Mouse (Mus musculus) kidney, postnatal 36 days (tissue): Measurements from ENCODE around the gene Itpripl1.
"Not testable (repeated sequence)": the region's sequence is repeated elsewhere in the genome, so short reads cannot be mapped to it uniquely, and the experiment has no call there.

ENCODE experiments used
- DNase-seq, 2 experiments: peaks; one replicate each; pipeline ENCODE4 v3.0.0; 2021 to 2022; ENCODE audit warnings: mixed read lengths in 2 of 2

The Itpripl1 gene

GRCm38 (mm10) chr2:127143158-127144063 is at the start of gene Itpripl1:
Itpripl1 (minus strand) TSS chr2:127143442.
- peak; percentile 94 for DNase-seq

DNA sequence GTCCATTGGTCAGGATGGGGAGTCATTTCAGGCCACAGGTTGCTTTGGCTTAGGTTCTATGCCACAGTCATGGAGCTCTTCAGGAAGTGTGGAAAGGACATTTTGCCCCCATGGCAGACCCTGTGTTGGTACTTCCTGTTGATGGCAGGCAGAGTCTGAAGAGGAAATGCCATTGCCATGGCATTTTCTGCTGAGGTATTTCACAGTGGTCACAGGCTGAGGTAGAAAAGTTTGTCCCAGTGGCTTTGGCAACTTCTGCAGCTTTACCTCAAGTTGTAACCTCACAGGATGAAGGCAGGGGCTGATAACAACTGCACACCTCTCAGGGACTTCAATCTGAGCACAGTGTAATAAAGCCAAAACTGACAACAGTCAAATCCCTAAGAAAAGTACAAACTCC is 46.3 kb upstream of the Itpripl1 start:
- no peak for DNase-seq

DNA sequence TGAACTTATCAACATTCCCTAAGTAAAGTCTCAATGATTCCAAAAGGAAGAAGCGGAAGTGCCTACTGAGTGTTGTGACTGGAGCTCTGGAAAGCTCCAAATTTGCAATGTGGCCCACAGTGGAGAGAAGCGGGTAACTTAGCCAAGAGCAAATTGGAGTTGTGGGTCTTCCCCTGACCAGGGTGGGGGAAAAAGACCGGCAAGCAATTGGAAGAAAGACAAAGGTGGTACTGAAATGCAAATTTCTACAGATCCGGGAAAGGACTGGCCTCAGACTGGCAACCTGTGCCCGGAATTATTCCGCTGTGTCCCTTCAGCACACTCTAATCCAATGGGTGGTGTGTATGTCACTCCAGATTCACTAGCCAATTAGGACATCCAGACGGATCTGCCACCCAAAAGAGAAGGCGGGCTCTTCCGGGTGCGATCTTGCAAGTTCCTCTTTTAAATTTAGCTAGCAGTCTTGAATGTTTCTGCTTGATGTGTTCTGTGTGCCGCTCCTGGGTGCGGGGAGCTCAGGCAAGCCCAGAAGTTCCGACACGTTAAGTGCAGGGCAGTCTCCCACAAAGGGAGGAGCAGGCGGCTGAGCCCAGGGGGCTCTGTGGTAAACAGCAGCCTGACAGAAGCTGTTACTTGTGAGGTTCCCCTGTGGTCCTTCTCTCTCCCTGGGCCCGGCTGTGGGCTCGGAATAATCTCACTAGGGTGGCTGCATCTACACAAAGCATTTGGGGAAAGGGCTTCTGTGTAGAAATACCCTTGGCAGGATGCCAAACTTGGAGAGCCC is 39.5 kb upstream of the Itpripl1 start:
- peak; percentile 84 to 93 for DNase-seq

- peak; percentile 38 to 44 for DNase-seq
Measured at GRCm38 (mm10) chr2:127166261-127166660, 23.0 kb upstream of the Itpripl1 start.

GRCm38 (mm10) chr2:127165675-127166074 is 22.4 kb upstream of the Itpripl1 start:
- DNase-seq: no peak

- DNase-seq: no peak
Measured at GRCm38 (mm10) chr2:127145699-127146098, 2.5 kb upstream of the Itpripl1 start.

GRCm38 (mm10) chr2:127142577-127143157 is 575 bp downstream of the Itpripl1 start:
- DNase-seq: no peak

DNA sequence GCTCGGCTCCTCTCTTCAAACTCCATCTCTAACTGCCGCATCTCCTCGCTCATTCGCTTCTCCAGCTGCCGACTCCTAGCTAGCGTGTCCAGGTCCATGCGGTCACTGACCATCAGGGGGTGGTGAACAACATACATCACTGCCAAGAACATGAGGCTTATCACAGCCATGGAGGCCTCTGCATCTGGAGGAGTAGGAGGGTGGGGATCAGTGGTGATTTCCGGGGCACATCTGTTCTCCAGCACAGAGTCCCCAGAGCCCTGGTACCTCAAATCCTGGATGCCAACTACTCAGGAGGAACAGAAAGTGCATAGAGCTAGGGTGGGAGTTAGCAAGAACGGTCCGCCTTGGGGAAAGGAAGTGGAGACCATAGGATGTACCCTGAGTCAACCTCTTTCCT is 1.2 kb downstream of the Itpripl1 start:
- DNase-seq: no peak

GRCm38 (mm10) chr2:127140011-127140410 is 3.2 kb downstream of the Itpripl1 start:
- DNase-seq: no peak

DNA sequence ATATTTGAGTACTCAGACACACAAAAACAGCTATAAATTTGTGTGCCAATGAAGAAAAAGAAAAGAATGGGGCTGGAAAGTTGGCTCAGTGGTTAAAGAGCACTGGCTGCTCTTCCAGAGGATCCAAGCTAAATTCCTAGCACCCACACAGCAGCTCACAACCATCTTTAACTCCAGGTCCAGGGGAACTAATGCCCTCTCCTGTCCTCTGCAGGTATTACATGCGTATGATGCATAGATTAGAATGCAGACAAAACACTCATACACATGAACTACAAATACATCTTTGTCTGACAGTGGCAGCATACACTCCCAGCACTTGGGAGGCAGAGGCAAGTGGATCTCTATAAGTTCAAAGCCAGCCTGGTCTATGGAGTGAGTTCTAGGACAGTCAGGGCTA is 3.6 kb downstream of the Itpripl1 start:
- DNase-seq: no peak

DNA sequence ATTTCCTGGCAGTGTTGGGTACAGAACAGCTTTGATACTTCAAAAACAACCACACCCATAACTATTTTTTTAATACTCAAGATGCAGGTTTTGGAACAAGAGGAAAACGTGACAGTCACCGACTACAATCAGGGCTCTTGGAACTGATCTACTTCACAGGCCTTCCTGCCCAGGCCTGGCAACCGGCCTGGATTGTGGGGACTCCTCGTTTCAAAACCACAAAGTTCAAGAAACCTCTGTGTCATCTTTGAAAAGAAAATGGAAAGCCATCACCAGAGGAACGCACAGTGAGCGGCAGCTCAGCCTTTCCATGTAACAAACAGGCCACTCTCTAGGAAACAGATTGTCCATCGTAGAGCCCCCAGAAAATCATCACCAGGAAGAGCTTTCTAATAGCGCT is 4.1 kb downstream of the Itpripl1 start:
- DNase-seq: peak in 1 of 2 experiments; percentile 34

- peak; percentile 22 to 57 for DNase-seq
Measured at GRCm38 (mm10) chr2:127138449-127138848, 4.8 kb downstream of the Itpripl1 start.

DNA sequence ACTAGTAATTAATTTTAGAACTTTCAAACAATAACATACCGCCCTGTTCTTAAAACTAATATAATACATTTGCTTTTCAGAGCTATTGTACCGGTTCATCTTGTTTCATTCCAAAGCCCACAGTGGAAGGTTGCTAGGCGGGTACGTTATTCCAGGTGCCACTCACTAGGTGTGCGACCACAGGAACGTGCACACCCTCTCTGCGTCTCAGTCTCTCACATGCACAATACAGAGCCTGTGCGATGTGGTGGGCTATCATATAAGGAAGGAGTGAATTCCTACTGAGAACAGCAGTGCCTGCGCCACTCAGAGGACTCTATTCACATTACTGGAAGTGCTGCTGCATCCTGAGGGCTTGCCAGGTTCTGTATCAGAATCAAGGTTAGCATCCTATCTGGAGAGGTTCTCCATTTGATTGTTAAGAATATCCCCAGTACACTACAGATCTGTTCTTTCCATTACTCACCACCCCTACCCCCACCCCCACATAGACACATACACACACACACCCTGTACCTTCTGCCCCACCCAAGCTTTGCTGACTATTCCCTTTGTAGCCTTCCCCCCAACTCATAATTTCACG is 5.3 kb downstream of the Itpripl1 start:
- no peak for DNase-seq

GRCm38 (mm10) chr2:127136979-127137378 is 6.3 kb downstream of the Itpripl1 start:
- DNase-seq: peak; percentile 19 to 67

DNA sequence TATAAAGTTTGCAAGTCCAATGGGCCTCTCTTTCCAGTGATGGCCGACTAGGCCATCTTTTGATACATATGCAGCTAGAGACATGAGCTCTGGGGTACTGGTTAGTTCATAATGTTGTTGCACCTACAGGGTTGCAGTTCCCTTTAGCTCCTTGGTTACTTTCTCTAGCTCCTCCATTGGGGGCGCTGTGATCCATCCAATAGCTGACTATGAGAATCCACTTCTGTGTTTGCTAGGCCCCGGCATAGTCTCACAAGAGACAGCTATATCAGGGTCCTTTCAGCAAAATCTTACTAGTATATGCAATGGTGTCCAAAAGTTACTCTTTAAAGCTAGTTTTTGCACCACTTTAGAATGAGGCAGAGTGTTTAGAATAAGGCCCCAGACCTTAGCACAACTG is 8.0 kb downstream of the Itpripl1 start:
- not testable (repeated sequence) for DNase-seq

DNA sequence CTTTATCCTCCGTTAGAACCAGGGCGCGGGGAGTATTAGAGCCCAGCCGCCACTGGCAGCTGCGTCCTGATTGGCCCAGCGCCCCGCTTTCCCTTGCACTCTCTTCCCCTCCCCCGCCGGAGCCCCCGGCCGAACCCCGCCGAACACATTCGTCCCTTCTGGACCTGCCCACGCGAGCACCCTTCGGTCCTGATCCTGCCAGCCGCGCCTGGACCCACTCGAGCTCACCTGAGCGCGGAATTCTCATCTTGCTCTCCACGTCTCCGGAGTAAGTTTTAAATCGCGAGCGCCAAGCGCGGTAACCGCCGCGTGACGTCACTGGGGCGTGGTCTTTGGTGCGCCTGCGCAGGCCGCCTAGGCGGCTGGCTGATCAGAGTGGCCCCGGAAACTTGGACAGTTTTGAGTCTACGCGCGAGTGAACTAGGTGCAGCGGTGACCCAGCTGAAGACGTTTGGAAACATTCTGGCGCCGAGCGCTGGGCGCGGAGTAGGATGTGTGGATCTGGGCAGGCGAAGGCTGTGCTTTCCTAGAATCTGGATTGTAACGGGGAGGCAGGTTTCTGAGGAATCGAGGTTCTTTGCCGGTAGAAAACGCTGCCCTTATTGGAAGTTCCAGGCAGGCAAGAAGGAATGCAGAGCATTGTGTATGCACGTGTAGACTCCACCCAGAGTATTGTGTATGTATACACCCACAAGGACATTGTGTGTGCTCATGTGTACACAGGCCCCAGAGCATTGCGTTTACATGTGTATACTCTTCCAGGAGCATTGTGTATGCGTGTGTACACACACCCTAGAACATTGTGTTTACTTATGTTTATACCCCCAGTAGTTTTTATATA is 9.4 kb downstream of the Itpripl1 start, which contains the start of gene Ncaph:
Ncaph (minus strand) TSS at position 334 of the 841 bp plus-strand sequence.
- DNase-seq: peak; percentile 91 to 97

DNA sequence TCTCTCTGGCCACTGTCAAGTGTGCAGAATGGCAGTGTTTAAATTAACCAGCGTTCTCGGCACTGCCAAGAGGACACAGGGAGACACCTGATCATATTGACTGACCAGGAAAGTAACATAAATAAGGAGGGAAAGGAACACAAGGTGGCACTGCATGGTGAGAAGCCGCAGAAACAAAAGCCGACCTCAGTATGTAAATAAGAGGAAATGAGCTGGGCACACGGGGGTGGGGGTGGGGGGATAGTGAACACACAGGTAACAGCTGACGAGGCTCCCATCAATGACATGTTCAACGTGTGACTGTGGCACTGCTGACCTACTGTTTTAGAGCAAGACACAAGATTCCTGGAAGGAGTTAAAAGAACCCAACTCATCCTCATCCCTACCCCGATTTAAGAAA is 11.9 kb downstream of the Itpripl1 start:
- no peak for DNase-seq

DNA sequence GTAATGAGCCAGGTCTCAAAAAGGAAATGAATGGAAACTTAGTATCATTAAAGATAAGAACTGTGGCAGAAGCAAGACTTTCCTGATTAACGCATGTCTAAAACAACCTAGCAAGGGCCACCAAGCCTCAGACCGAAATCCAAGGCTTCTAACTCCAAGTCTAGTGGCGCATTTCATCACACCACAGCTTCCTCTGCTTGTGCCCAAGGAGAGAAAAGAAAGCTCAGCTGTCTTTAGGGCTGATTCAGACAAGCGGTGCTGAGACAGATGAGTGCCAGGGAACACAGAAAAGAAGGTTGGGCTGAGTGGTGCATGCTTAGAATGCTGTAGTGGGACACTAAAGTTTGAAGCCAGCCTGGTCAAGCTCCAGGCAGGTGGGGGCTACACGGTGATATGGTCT is 14.3 kb downstream of the Itpripl1 start:
- no peak for DNase-seq

GRCm38 (mm10) chr2:127121591-127122235 is 21.5 kb downstream of the Itpripl1 start:
- DNase-seq: peak; percentile 61 to 66

- no peak for DNase-seq
Measured at GRCm38 (mm10) chr2:127108986-127109385, 34.3 kb downstream of the Itpripl1 start.

DNA sequence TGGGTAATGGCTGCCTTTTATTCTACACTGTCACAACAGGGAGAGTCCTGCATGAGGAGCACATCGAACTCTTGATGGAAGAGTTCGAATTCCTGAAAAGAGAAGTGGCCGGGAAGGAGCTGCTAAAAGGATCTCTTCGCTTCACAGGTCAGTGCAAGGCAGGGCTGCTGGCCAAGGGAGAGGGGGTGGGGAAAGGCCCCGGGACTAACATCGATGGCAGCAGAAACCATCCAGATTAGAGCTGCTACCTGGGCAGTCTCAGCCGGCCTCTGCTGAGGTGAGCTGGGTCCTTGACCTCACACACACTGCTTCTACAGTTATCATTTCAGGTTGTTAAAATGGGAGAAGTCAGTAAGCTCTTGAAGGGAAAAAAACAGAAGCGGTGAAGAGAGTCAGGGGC is 51.2 kb downstream of the Itpripl1 start:
- DNase-seq: peak; percentile 21 to 39
